Mouse (Mus musculus): ENCODE results near the gene Grm8. TPM values are rescaled to one million over a fixed set of nuclear protein-coding genes. Genes with fewer than 3 reads are reported as not detected.

Gene Grm8
- total RNA-seq (2021): under 1 TPM in 1 of 2 experiments, not detected in 1; 0.81 TPM
- long read RNA-seq, experiment 1: 0 reads
- long read RNA-seq, experiment 2: 0 reads

DNA sequence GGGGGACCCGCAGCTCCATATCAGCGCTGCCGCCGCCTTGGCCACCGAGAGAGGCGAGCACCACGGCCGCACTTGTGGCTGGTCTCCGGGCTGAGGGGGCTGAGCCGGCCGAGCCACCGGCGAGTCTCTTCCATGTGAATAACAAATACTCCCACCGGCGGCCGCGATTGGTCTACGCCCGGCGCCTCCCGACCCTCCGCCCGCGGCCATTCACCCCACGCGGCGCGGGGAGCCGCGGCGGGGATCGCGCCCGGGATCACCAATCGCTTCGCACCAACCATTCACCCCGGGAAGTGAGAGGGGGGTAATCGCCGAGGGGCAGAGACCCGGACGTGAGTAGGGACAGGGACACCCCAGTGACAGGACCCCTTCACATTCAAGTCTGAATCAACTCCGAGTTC lies at the start of gene Grm8:
Gene Grm8, minus strand, starts transcription at position 178 of the 401 bp plus-strand sequence.
- peak in 1 of 2 experiments; percentile 29 for DNase-seq (ENCODE audit: low spot score in 2 of 2)

DNA sequence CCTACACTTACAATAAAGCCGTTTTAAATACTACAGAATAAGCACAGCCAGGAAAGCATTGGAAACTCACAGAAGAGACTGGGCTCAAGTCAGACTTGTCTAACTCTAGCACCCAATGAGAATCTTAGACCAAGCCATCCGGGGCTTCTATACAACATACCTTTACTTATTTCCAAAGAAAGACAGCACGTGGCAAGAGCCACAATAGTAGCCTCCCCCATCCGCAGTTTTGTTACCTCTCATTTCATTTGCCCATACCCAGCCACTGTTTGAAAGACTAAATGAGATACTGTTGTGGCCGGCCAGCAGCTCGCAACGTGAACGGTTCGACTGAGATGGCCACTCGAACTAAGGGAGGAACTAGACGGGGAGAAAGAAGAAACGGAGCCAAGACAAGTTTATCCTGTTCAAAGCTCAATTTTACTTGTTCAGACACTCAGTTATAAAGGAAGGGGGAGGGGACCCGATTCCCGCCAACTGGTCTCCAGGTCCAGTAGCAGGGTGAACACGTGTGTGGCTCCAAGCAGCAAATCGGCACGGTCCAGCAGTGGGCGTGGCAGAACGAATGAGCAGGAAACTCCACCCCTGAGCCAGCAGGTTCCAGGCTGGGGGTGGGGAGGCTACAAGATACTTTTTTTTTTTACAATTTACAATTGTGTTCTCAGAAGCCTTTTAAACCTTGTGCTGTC lies 35.0 kb upstream of the Grm8 start:
- no peak for DNase-seq (ENCODE audit: low spot score in 2 of 2)

DNA sequence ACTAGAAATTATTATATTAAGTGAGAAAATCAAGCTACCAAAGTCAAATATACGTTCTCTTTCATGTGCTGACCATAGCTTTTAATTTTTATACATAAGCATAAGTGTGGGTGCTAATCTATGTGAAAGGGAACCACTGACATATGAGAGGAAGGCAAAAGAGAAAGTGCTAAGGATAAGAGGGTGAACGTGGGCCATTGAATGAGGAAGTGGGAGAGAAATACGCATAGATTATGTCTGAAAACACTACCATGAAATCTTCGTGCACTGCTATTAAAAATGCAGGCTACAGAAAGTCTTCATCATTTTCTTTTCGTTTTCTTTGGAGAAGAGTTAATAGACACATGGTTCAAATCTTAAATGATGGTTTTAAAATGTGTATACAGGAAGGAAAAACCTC lies 25.4 kb upstream of the Grm8 start:
- no peak for DNase-seq (ENCODE audit: low spot score in 2 of 2)

DNA sequence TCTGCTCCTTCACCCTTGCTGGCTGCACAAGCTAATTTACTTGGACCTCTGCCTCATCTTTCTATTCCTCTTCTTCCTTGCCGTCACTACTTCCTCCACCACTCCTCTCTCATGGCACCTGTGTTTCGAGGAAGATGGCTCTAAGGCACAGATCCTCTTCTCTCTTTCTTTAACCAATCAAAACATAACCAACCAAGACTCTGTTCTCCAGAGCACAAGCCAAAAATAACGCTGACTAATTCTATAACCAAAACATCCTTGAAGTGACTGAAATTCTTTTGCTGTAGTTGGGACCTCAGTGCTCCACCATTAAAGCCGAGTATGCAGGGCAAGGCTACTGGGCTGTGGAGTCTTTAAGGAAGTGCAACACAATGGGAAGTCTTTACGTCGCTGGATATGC lies 11.5 kb upstream of the Grm8 start:
- DNase-seq (ENCODE audit: low spot score in 2 of 2): no peak

DNA sequence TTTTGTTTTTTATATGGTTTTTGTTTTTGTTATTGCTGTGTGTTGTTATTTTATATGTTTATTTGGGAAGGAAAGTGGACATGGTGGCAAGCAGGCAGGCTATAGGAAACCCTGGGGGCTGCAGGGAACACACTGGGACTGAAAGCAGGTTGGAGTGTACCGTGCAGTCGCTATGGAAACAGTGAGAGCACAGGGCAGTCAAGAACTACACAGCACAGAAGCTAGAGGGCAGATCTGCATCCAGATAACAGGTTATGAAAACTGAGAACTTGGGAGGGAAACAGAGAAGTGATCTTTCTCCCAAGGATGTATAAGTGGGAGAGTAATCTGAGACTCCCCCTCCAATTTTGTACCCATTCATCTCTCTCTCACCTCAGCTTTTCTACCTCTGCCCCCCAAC lies 7.4 kb upstream of the Grm8 start:
- no peak for DNase-seq (ENCODE audit: low spot score in 2 of 2)

DNA sequence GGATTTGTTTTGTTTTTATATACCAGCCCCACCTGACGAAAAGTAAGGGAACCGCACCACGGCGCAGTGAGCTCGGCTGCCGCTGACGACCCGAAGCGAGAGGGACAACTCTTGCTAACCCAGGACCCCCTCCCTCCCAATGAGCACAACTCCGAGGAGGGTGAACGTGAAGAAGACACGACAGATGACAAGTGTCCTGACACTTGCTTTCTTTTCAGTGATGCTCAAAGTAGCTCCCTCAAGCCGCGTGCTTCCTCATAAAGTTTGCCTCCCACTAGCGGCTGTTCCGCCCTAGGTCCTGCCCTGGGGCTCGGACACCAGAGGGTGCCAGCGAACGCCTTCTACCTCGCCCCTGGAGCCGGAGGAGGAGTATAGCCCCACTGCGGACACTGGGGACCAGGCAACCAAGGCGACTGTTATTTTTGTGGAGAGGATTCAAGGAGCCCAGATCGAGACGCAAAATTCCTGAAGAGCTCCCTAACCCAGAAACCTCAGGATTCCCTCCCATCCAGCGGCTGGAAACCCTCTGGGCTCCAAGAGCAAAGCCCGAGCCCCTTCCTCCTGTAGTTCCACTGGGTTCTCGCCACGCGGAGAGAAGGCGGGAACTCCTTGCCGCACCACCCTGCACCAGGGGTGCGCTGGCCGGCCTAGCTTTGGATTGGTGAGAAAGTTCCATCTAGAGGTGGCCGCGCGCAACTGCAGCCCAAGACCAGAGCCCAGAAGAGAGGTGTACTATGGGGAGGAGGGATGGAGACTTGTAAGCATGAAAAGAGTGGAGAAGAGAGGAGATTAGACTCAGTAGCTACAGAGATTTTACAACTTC lies 644 bp upstream of the Grm8 start:
- peak; percentile 67 to 76 for DNase-seq (ENCODE audit: low spot score in 2 of 2)

DNA sequence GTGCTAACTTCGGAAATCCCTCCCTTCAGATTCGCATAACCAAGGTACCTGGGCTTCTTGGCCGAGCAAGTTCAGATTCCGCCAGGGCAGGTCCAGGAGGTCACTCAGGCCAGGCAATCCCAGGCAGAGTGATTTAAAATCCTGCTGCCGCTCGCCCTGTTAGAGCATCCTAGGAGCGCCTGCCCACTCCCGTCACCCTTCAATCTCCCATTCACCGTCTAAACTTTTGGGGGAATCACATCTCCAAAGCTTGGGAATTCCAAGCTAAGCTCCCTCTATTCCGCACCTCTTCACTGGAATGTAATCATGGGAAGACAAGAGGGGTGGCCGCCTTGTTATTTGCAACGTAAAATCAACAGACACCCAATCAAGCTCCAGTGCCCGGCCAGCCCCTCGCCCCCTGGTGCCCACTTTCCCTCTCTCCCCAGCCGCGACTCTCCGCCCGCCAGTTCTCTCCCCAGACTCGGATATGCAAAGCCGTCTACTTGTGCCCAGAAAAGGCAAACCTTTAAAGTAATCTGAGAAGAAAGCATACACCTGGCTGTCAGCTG lies 652 bp downstream of the Grm8 start:
- DNase-seq (ENCODE audit: low spot score in 2 of 2): no peak

DNA sequence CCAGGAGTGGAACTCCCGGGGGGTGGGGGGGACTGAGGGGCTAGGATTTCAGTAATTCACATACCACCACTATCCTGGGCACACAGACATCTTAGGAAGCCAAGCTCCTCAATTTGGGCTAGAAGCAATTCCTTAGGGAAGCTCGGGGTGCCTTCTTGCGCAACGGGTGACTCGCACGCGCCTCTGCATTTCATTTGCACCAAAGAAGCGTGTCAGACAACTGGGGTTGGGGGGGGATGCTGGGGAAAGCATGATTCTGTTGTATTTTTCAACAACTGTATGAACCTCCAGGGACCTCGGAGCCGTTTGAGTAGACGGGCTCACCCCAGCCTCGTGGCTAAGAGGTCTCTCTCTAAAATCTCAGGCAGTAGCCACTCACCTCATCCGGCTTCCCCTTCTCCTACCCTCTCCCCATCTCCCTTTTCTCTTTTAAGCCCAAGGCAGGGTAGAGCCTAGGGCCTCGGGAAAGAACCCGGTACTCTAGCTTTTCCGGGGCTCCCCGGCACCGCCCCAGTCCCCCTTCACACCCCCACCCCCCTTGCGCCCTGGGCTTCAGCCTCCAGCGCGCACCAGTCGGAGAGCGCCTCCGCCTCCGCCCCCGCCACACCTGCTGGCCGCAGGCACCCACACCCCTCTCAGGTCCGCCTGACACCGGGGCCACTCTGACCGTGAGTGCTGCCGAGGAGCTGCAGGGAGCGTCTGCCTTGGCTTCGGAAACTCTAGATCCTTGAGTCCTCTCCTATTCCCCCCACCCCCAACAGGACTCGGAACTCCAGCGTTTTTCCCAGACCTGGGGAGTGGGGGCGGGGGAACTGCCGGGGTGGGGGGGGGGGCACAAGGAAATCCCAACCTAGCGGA lies 1.5 kb downstream of the Grm8 start:
- DNase-seq (ENCODE audit: low spot score in 2 of 2): no peak

DNA sequence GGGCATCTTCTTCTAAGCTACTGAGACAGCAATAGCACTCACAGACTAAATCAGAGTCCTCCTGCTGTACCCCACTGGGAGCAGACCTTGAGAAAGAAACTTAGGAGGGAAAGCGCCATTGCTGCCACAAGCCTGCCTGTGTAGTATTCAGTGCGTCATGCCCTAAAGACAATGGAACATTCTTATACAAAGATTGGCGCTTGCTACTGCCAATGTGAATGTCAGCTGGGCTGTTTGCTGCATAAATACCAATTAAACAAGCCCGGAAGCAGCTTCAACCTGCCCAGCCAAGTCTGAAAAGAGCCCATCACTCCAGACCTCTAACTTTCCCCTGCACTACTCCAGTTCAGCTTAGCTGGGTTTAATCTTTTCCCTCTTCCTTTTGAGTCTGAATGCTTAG lies 2.9 kb downstream of the Grm8 start:
- DNase-seq (ENCODE audit: low spot score in 2 of 2): no peak

DNA sequence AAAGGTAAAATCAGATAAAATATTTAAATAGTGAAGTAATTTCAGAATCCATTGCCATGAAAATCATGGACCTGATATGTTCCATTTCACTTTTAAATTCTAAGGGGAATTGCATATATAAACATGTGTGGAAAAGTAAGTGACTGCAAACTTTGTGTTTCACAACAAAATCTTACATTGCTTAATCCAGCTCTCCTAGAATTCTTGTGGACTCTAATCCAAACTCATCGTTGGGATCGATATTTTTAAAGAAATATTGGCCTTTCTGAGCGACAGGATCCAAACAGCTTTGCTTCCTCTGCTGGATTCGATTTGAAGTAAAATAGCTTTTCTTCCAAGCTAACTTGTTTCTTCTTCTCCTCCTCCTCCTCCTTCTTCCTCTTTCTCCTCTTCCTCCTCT lies 6.1 kb downstream of the Grm8 start:
- DNase-seq (ENCODE audit: low spot score in 2 of 2): no peak

DNA sequence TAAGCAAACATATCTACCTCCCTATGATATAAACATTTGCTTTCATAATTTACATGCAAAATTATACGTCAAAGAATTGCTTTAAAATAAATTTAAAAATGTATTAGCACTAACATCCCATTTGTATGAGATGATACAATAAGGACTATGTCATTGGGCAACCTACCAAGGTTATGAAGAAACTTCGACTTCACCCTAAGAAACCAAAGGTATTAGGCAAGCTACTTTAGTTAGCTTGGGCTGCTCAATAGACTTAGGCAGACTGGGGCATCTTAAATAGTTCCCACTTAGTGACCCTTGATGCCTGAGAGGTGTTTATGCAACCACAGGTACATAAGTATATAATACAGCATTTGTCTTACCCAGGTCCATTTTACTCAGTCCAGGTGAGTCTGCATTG lies 19.5 kb downstream of the Grm8 start:
- no peak for DNase-seq (ENCODE audit: low spot score in 2 of 2)

DNA sequence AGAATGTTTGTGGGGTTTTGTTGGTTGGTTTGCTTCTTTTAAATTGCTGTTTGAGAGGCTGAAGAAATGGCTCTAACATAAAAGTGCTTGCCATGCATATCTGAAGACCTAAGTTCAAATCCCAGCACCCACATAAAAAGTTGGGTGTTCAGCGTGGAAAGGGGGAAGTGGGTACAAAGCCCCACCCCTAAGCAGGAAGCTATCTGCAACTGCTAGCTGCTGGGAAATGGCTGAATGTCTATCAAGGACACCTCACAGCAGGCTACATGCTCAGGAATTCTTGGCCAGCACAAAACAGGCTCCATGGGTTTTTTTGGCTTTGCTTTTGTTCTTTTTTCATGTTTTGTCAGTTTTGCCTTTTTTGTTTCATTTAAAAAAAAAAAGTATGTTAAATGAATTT lies 20.1 kb downstream of the Grm8 start:
- no peak for DNase-seq (ENCODE audit: low spot score in 2 of 2)

DNA sequence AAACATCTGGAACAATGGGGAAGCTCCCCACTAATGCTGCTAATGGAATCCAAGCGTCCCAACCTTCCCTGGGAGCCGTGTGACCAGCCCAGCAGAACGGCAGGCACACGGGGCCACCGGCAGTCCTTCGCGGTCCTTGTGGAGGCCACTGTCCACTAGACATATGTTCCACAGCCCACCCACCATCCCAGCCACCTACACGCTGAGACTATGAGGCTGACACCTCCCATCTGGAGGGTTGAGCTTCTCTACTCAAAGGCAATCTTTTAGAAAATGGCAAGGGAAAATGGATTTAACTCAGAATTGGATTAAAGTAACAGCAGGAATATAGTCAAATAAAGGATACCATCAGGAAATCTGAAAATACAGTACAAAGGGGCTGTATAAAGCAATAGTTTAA lies 23.4 kb downstream of the Grm8 start:
- DNase-seq (ENCODE audit: low spot score in 2 of 2): no peak

DNA sequence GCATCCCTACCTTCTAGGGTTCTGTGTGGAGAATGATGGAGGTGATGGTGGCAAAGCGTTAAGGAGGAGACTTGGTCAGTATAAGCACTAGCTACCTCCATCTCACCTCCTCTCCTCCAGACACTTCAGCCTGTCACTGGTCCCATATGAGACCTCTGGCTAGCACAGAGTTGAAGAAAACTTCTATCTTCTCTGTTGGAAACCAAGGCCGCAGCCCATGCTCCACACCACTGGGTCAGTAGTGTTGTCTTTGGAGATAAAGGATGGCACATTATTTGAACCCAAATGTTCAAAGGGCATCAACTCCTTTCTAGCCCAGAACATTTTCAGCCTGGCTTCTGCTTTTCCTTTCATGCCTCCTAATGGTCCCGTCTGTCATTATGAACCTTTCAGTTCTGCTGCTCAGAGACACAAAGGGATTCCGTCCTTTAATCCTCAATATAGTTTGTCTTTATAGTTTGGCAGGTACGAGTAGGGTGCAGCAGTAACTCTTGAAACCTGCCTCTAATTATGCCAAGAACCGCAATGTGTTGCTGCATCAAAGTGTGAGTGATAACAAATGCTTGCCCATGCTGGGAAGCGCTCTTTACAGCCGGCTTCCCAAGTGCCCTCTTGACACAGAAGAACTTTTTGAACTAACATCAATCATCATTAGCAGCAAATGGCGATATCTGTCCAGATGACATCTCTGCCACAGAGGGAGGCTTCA lies 32.2 kb downstream of the Grm8 start:
- no peak for DNase-seq (ENCODE audit: low spot score in 2 of 2)

DNA sequence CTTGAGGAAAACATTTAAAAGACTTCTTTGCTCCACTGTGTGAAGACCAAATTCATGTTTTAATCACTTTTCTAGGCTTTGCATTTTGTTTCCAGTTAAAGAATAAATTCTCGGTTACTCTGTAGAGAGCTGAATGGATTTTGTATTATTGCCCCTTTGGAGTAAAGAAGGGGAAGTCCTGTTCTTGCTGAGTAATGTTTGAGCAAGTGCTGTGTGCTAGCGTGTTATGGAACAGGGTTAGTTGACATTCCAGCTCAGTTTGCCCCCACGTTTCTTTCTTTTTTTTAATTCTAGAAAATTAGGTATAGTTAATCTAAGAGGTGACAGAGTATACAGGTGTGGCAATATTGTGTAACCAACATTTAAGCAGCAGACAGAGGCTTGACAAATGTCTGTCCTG lies 35.0 kb downstream of the Grm8 start:
- DNase-seq (ENCODE audit: low spot score in 2 of 2): no peak

DNA sequence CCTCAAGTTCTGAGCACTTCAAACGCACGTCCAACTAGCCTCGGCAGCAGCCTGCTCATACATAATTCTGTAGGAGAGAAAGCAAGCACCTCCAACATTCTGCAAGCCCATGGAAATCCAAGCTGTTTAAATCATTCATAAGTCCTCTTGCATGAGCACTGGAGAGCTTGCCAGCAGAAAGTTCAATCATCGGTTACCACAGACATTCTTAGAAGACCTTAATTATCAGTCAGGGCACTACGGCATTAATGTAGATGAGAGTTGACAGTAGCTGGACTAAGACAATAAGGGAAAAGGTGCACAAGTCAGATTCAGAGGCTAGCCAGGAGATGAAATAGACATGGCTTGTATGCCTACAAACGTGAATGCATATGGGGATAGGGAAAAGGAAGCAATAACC lies 42.5 kb downstream of the Grm8 start:
- no peak for DNase-seq (ENCODE audit: low spot score in 2 of 2)

DNA sequence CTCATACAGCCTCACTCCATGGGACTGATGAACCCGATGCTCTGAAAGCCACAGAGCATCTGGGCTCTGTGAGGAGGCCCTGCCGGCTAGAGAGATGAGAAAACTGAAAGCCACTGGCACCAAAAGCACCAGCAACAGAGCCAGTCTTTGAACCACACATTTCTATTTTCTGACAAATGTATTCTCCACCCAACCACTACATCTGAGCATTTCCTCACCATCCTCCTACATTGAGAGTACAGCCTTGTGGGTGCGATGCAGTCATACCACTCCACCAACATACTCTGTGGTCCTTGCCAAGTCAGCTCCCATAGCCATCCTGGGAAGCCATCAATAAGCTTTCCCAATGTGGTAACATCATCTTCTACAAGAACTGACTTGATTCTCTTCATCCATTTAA lies 43.1 kb downstream of the Grm8 start:
- no peak for DNase-seq (ENCODE audit: low spot score in 2 of 2)

DNA sequence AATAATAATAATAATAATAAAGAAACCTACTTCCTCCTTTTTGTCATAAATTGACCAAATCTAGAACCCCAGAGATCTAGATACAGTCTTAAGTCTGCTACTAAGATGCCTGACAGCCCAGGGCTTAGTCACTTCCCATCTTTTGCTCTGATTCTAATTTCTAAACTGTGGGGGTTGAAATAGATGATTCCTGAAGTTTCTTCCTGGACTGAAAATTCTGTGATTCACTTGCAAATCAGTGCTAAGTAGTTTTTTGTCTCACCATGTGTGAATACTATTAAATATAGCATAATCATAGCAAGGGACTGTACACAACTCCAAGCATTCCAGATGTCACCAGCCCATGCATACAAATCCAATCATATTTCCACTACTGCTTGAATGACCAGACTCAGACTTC lies 44.0 kb downstream of the Grm8 start:
- no peak for DNase-seq (ENCODE audit: low spot score in 2 of 2)

DNA sequence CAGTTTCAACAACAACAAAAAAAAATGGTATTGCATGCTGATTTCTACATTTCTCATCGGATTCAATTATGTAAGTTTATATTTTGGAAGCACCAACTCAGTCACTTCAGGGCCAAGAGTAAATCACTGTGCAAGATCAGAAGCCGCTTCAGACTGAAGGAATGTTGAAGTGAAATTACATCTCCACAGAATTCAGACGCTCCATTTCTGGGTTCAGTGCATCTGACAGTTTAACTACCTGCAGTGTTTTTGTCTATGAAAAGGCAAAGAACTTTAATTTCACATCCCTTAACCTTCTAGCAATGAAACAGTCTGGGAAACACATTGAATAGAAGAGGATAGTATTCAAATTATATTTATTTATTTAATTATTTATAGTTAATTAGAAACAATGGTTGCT lies 59.4 kb downstream of the Grm8 start:
- no peak for DNase-seq (ENCODE audit: low spot score in 2 of 2)

DNA sequence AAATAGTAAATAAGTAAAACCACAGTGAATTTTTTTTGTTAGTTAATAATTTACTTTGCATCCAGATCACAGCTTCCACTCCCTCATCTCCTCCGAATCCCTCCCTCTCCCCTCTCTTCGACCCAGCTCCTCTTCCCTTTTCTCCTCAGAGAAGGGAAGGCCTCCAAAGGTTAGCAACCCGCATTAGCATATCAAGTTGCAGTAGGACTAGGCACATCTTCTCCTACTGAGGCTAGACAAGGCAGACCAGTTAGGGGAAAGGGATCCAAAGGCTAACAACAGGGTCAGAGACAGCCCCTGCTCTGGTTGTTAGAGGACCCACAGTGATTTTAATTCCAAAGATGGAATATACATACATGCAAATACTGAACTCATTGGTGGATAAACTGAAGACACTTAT lies 60.5 kb downstream of the Grm8 start:
- no peak for DNase-seq (ENCODE audit: low spot score in 2 of 2)

DNA sequence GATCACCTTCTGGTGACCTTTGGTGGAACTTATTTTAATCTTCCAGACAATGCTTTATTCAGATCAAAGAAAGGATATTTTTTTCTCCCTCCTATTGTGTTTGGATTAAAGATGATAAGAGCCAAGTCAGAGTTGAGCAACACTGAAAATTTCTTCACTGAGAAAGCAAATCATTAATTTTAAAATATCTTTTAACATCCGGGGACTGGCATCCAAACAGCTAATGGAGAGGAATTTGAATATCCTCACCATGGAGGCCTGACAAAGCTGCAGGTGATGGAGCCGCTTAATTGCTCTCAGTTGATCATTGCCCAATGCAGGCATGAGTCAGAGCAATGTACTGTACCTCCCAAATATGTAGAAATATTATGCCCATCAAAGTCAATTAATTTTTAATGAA lies 83.0 kb downstream of the Grm8 start:
- no peak for DNase-seq (ENCODE audit: low spot score in 2 of 2)
